Mouse (Mus musculus): ENCODE data around the gene Cdc20b.

DNA sequence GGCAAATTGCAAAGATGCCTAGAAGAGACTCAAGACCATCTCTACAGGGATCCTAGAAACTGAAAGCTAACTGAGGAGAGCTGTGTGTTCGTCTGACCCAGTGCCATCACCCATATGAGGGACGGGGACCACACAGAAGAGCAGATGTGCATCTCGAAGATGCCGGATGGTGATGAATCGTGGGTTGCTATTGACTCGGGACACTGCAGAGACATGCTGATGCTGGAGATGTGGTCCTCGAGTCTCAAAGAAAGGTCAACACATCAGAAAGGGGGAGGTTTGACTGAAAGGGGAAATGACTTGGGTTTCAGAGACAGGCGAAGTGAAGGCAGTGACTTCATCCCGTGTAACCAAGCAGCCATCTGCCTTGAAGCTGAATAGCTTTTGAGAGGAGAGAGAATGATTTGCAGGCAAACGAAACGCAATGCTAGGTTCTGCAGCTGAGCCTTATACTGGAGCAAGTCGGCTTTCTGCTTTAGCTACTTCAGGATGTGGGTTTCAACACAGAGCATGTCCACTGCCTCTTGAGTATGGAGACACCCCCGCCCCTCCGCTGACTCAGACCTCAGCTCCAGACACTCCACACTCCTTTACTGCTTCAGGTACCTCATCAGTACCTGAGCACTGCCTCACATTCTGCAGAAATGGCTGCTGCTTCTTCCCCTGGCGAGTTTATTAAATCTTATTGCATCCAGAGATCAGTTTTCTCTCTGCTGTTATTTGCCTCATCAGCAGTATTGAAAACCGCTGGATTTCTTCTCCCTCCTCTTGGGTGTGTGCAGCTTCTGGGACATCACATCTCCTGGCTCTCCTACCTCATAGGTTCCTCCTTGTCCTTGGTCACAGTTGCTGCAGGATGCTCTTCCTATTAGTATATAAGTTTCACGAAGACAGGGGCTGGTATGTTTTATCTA, 85.7 kb downstream of the Cdc20b start:
- TF ChIP-seq GATA1 (IDR thresholded peaks at IDR 0.05; ENCODE audit: borderline replicate concordance, low read length) (no peak), FLI1 (IDR thresholded peaks at IDR 0.05; ENCODE audit: low read length) (no peak)
